Mouse (Mus musculus) megakaryocyte-erythroid progenitor cell, adult 5-6 weeks (primary cell): ENCODE measurements around the gene Olfr883. TPM values are rescaled to one million over a fixed set of nuclear protein-coding genes. Genes with fewer than 3 reads are reported as not detected.

ENCODE experiments used
- ATAC-seq: replicated peaks from 2 replicates; pipeline ENCODE4 v1.8.0; 2016; ENCODE audit warnings: mild to moderate bottlenecking, inconsistent platforms; ENCODE audit not compliant: severe bottlenecking, poor library complexity, low FRiP score, low TSS enrichment
- total RNA-seq, 2 experiments: library from RNA; stranded (forward) in 1 of 2; stranded (reverse) in 1 of 2; fragments of 200-1000, 215-1000 nt in 1 of 2; fragments of >200 nt in 1 of 2; fragmentation: Nextera tagmentation in 1 of 2; gene quantifications; 2 replicates each; pipeline ENCODE4 v1.2.3; 2014 to 2017

The Olfr883 gene
- total RNA-seq (2014; fragmentation: Nextera tagmentation) (not detected in 2 replicates), total RNA-seq (2017) (not detected in 2 replicates)

GRCm38 (mm10) chr9:38025508-38025907 lies at the start of gene Olfr883:
Gene Olfr883 (plus strand): TSS chr9:38025808.
- ATAC-seq: no peak

GRCm38 (mm10) chr9:37991525-37991924 lies 34.1 kb upstream of the Olfr883 start, which contains the start of gene Olfr881:
Gene Olfr881 (plus strand): TSS chr9:37991825.
- no peak for ATAC-seq

- ATAC-seq: no peak
These were observed 26.9 kb upstream of the Olfr883 start for GRCm38 (mm10) chr9:37998581-37999204.

GRCm38 (mm10) chr9:38000021-38000420 lies 25.6 kb upstream of the Olfr883 start:
- ATAC-seq: no peak

- ATAC-seq: no peak
These were observed 20.6 kb downstream of the Olfr883 start, which contains the start of gene Olfr884 for GRCm38 (mm10) chr9:38046255-38046654. Gene Olfr884 (plus strand): TSS chr9:38046555.

GRCm38 (mm10) chr9:38061022-38061421 lies 35.4 kb downstream of the Olfr883 start, which contains the start of gene Olfr885:
Gene Olfr885 (plus strand): TSS chr9:38061322.
- ATAC-seq: no peak

Other genes with a start within 250 kb of the Olfr883 start
- gene Olfr876, start 222.8 kb upstream of the Olfr883 start, total RNA-seq (2014; fragmentation: Nextera tagmentation): not detected in 2 replicates
- gene Olfr876, start 222.8 kb upstream of the Olfr883 start, total RNA-seq (2017): not detected in 2 replicates
- gene Olfr877, start 171.5 kb upstream of the Olfr883 start, total RNA-seq (2014; fragmentation: Nextera tagmentation): not detected in 2 replicates
- gene Olfr877, start 171.5 kb upstream of the Olfr883 start, total RNA-seq (2017): not detected in 2 replicates
- gene Olfr145, start 129.1 kb upstream of the Olfr883 start, total RNA-seq (2014; fragmentation: Nextera tagmentation): not detected in 2 replicates
- not detected in 2 replicates for gene Olfr145, start 129.1 kb upstream of the Olfr883 start, total RNA-seq (2017)
- not detected in 2 replicates for gene Olfr878, start 108.0 kb upstream of the Olfr883 start, total RNA-seq (2014; fragmentation: Nextera tagmentation)
- gene Olfr878, start 108.0 kb upstream of the Olfr883 start, total RNA-seq (2017): not detected in 2 replicates
- not detected in 2 replicates for gene Olfr881, start 34.0 kb upstream of the Olfr883 start, total RNA-seq (2014; fragmentation: Nextera tagmentation)
- not detected in 2 replicates for gene Olfr881, start 34.0 kb upstream of the Olfr883 start, total RNA-seq (2017)
- not detected in 2 replicates for gene Olfr884, start 20.7 kb downstream of the Olfr883 start, total RNA-seq (2014; fragmentation: Nextera tagmentation)
- gene Olfr884, start 20.7 kb downstream of the Olfr883 start, total RNA-seq (2017): not detected in 2 replicates
- not detected in 2 replicates for gene Olfr885, start 35.5 kb downstream of the Olfr883 start, total RNA-seq (2014; fragmentation: Nextera tagmentation)
- gene Olfr885, start 35.5 kb downstream of the Olfr883 start, total RNA-seq (2017): not detected in 2 replicates
- not detected in 2 replicates for gene Olfr887, start 58.3 kb downstream of the Olfr883 start, total RNA-seq (2014; fragmentation: Nextera tagmentation)
- not detected in 2 replicates for gene Olfr887, start 58.3 kb downstream of the Olfr883 start, total RNA-seq (2017)
- not detected in 2 replicates for gene Olfr888, start 82.3 kb downstream of the Olfr883 start, total RNA-seq (2014; fragmentation: Nextera tagmentation)
- not detected in 2 replicates for gene Olfr888, start 82.3 kb downstream of the Olfr883 start, total RNA-seq (2017)
- 0.13 and 0.15 TPM in 2 replicates for gene Olfr889, start 89.4 kb downstream of the Olfr883 start, total RNA-seq (2014; fragmentation: Nextera tagmentation)
- gene Olfr889, start 89.4 kb downstream of the Olfr883 start, total RNA-seq (2017): not detected in 2 replicates
- not detected in 2 replicates for gene Olfr890, start 116.7 kb downstream of the Olfr883 start, total RNA-seq (2014; fragmentation: Nextera tagmentation)
- gene Olfr890, start 116.7 kb downstream of the Olfr883 start, total RNA-seq (2017): not detected in 2 replicates
- gene Olfr891, start 155.0 kb downstream of the Olfr883 start, total RNA-seq (2014; fragmentation: Nextera tagmentation): not detected in 2 replicates
- not detected in 2 replicates for gene Olfr891, start 155.0 kb downstream of the Olfr883 start, total RNA-seq (2017)
- not detected in 2 replicates for gene Olfr893, start 182.6 kb downstream of the Olfr883 start, total RNA-seq (2014; fragmentation: Nextera tagmentation)
- not detected in 2 replicates for gene Olfr893, start 182.6 kb downstream of the Olfr883 start, total RNA-seq (2017)
- gene Olfr894, start 192.2 kb downstream of the Olfr883 start, total RNA-seq (2014; fragmentation: Nextera tagmentation): not detected in 2 replicates
- gene Olfr894, start 192.2 kb downstream of the Olfr883 start, total RNA-seq (2017): not detected in 2 replicates
- gene Olfr143, start 227.0 kb downstream of the Olfr883 start, total RNA-seq (2014; fragmentation: Nextera tagmentation): not detected in 2 replicates
- not detected in 2 replicates for gene Olfr143, start 227.0 kb downstream of the Olfr883 start, total RNA-seq (2017)
- not detected in 2 replicates for gene Olfr895, start 242.0 kb downstream of the Olfr883 start, total RNA-seq (2014; fragmentation: Nextera tagmentation)
- not detected in 2 replicates for gene Olfr895, start 242.0 kb downstream of the Olfr883 start, total RNA-seq (2017)